Mouse (Mus musculus): ENCODE measurements around the gene Tas2r136.

Tas2r136 gene

DNA sequence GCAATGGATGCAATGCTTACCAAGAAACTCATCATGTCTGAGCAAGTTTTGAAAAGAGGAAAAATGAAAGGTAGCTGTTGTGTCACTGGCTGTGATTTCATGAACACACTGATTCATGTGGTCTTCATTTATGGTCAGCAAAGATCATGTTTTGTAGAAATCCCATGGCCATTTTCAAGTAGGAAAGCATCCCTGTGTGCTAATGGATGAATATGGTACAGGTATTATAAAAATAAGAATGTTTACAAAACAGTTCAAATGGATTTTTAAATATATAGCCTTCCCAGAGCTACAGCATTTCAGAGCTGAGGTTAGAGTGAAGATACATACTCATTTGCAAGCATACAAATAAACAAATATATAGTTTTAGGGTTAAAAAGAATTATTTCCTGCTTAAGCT is at the start of gene Tas2r136:
TSS of gene Tas2r136 (minus strand) at position 101 of the 400 bp plus-strand sequence.
- DNase-seq (ENCODE audit: low read depth, low spot score) = no peak

DNA sequence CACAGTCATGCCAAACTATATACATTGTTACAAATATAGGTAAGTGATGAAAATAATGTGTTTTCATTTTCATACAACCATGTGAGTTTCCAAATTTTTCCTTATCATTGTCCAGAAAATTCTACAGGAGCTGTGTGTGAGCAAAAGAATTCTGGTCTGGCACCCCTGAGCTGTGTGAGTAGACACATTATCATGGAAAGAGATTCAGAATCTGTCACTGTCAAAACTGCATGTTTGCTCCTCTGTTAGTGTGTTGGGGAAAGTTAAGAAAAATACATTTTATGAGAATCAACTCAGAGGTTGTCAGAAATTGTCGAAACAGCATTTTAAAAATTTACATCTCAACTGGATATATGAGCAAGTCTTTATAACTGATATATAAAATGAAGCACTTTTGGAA is 24.6 kb upstream of the Tas2r136 start, which contains the start of gene Tas2r117:
TSS of gene Tas2r117 (plus strand) at position 301 of the 400 bp plus-strand sequence.
- no peak for DNase-seq (ENCODE audit: low read depth, low spot score)

DNA sequence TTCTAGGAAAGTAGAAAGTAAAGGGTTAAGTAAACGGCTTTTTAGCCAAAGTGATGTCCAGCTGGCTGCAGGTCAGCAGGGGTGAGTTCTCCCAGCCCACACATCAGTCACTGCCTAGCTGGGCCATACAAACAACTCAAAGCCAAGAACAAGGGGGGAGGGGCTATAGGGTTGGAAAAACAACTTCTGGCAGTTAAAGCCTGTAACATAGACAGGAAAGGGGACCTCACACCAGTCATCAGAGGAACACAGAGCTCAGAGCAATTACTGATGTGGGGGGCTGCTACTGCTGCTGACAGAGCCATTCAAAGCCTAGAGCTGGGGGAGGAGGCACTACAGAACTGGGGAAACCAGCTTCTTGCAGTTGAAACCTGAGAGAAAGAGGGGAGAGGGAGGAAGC is 17.4 kb upstream of the Tas2r136 start:
- peak; percentile 8 for DNase-seq (ENCODE audit: low read depth, low spot score)

DNA sequence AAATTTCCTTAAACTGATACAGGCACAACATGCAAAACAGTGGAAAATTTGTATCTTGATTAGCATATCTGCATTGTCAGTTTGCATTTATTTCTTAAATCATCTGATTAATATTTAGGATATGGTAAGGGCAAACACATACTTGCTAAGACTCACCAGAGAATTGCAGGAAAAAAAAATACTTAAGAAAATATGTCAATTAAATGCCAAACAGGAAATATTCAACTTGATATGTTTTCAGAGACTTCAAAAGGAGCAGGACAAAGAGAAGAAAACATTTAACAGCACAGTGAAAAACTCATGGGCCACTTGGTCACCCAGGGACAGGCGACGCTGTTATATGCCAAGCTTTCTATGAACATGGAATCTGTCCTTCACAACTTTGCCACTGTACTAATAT is 16.1 kb downstream of the Tas2r136 start, which contains the start of gene Tas2r102:
TSS of gene Tas2r102 (plus strand) at position 301 of the 400 bp plus-strand sequence.
- DNase-seq (ENCODE audit: low read depth, low spot score) = no peak

DNA sequence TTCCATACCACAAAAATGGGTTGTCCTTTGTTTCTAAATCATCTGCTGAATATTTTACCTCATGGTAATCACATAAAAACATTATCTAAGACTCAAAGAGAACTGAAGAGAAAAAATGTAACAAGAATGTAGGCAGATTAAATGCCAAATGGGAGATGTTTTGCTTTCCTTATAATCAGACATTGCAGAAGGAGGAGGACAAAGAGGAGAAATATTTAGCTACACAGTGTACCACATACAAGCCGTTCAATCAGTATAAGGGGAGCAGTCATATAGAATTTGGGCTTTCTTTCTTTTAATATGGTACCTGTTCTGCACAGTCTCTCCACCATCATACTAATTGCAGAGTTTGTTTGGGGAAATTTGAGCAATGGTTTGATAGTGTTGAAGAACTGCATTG is 23.5 kb downstream of the Tas2r136 start, which contains the start of gene Tas2r124:
TSS of gene Tas2r124 (plus strand) at position 301 of the 400 bp plus-strand sequence.
- DNase-seq (ENCODE audit: low read depth, low spot score) = no peak

DNA sequence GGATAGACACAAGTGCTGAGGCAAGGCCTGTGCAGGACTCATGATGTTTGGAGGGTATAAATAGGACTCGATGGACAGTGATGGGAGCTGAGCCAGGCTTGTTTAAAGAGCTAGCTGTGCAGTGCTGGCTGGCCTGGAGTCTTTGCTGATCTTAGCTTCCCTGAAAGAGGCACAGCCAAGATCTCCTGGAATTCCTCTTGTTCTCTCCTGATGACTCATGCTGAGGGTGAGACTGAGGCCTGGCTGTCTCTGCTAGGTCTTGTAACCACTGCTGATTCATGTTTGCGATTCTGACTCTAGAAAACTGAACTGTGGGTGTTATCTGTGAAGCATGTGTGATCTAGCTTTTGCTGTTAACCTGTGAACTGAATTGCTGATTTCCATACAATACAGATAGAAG is 27.8 kb downstream of the Tas2r136 start:
- no peak for DNase-seq (ENCODE audit: low read depth, low spot score)

DNA sequence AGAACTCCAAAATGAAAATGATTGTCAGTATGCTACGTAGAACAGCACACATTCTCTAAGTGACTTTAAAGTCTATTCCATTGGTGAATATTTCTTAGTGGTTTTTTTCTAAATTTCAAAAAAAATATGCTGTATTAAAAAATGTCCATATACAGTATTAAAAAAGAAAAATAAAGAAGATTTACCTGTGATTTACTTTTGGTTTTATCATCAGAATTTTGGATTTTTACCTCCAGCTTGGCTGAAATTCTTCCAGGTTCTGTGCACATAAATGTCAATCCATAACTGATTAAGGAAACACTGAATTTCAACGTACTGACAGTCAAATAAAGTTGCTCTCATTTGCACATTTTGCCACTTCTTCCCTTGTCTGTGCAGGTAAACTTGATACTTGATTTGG is 40.0 kb downstream of the Tas2r136 start, which contains the start of gene Tas2r115:
TSS of gene Tas2r115 (minus strand) at position 101 of the 400 bp plus-strand sequence.
- DNase-seq (ENCODE audit: low read depth, low spot score) = no peak
